Comparison of ENCODE assay signal across 35 mouse cellular contexts in genomic region chr13:118363342-118363741, GRCm38 (mm10). TPM values are rescaled to one million over a fixed set of nuclear protein-coding genes. Genes with fewer than 3 reads are reported as not detected.
A peak's percentile ranks its signal among the peaks of the same experiment; 100 is the strongest.
DNase-seq lines count a peak whose midpoint lies in the region; ATAC-seq lines count a peak whose summit lies in the region.
"Had no signal": no experiment of that assay in that cellular context is flagged by ENCODE, and none has a peak within 500 bp of the region (broad histone marks: within the 10 kb centered on the region; RNA-seq: fewer than 3 reads in every experiment).

No protein-coding gene starts in this region.

- no peak for DNase-seq in embryonic facial prominence, embryonic 10.5 days (ENCODE audit: low spot score)
- DNase-seq in layer of hippocampus, adult 9-10 months (ENCODE audit: low spot score), result peak; percentile 17
- no peak for DNase-seq in layer of hippocampus, postnatal 10 days (ENCODE audit: low spot score in 2 of 2)
- peak; percentile 24 for DNase-seq in right cerebral cortex, postnatal 25 days
- DNase-seq in right cerebral cortex, postnatal 4 days, result no peak
- peak; percentile 85 for DNase-seq in telencephalon, adult 2 months (ENCODE audit: low read depth, low spot score)
- DNase-seq: adrenal gland, adult 8-10 months; cerebellum, adult 8-10 months; cerebellum, postnatal 25 days; forebrain, postnatal 0 days; gastrocnemius, adult 2 months; heart, adult 2 months; heart, postnatal 10 days; kidney, adult 9 months; kidney, postnatal 10 days; liver, embryonic 13.5 days; lung, adult 18-20 months; lung, postnatal 4 days; thymus, postnatal 14 days had no signal

- no peaks in the 10 kb centered on the region for H3K36me3 ChIP-seq in embryonic facial prominence, embryonic 13.5 days
- no peaks in the 10 kb centered on the region for H3K36me3 ChIP-seq in embryonic facial prominence, embryonic 10.5 days (replicated peaks)
- H3K36me3 ChIP-seq in heart, embryonic 11.5 days (ENCODE audit: control insufficient read depth, insufficient read depth, low read length), result no peaks in the 10 kb centered on the region
- H3K36me3 ChIP-seq: heart, embryonic 13.5 days; limb, embryonic 10.5 days; limb, embryonic 15.5 days; liver, embryonic 13.5 days; midbrain, embryonic 13.5 days; neural tube, embryonic 13.5 days had no signal

- H3K4me1 ChIP-seq in embryonic facial prominence, embryonic 13.5 days, result peaks cover 8% of the 10 kb centered on the region; the same call in 1 of the 2 replicates
- peaks cover 8% of the 10 kb centered on the region; the same call in 1 of the 2 replicates for H3K4me1 ChIP-seq in embryonic facial prominence, embryonic 10.5 days
- no peaks in the 10 kb centered on the region for H3K4me1 ChIP-seq in heart, embryonic 11.5 days (ENCODE audit: control insufficient read depth, insufficient read depth, low read length)
- H3K4me1 ChIP-seq: heart, embryonic 13.5 days; limb, embryonic 15.5 days; liver, embryonic 13.5 days; megakaryocyte, embryonic 14.5 days; midbrain, embryonic 13.5 days; neural tube, embryonic 13.5 days had no signal

- H3K4me3 ChIP-seq in embryonic facial prominence, embryonic 13.5 days, result no peak overlapping the region
- no peak overlapping the region for H3K4me3 ChIP-seq in embryonic facial prominence, embryonic 10.5 days
- H3K4me3 ChIP-seq in heart, embryonic 11.5 days (ENCODE audit: low read depth, low read length), result no peak overlapping the region
- H3K4me3 ChIP-seq: erythroblast, embryonic 14.5 days; gastrocnemius, adult 2 months; heart, adult 2 months; heart, embryonic 13.5 days; limb, embryonic 10.5 days; limb, embryonic 15.5 days; liver, embryonic 13.5 days; megakaryocyte, embryonic 14.5 days; midbrain, embryonic 13.5 days; neural tube, embryonic 13.5 days had no signal

- 75% methylated on average over 6 of the region's 6 CpGs for WGBS in embryonic facial prominence, embryonic 13.5 days
- WGBS in embryonic facial prominence, embryonic 10.5 days, result 88% methylated on average over 6 of the region's 6 CpGs
- 86% methylated on average over 6 of the region's 6 CpGs for WGBS in heart, embryonic 11.5 days (ENCODE audit: insufficient replicate concordance)

- 0 out of 2 replicates have a peak overlapping the region, but pooled peaks have one; percentile 16 for H3K4me2 ChIP-seq in embryonic facial prominence, embryonic 13.5 days
- no peak overlapping the region for H3K4me2 ChIP-seq in heart, embryonic 11.5 days
- H3K4me2 ChIP-seq: heart, embryonic 13.5 days; hindbrain, embryonic 14.5 days; limb, embryonic 15.5 days; liver, embryonic 13.5 days; midbrain, embryonic 13.5 days; neural tube, embryonic 13.5 days had no signal

- H3K9me3 ChIP-seq in embryonic facial prominence, embryonic 13.5 days, result no peaks in the 10 kb centered on the region
- no peaks in the 10 kb centered on the region for H3K9me3 ChIP-seq in embryonic facial prominence, embryonic 10.5 days
- no peaks in the 10 kb centered on the region for H3K9me3 ChIP-seq in heart, embryonic 11.5 days (replicated peaks; ENCODE audit: control insufficient read depth, low read length)
- H3K9me3 ChIP-seq: heart, embryonic 13.5 days; limb, embryonic 10.5 days; limb, embryonic 15.5 days; liver, embryonic 13.5 days; midbrain, embryonic 13.5 days; neural tube, embryonic 13.5 days had no signal

- no peak for ATAC-seq in embryonic facial prominence, embryonic 13.5 days (ENCODE audit: insufficient number of reproducible peaks, insufficient read depth, low FRiP score, low TSS enrichment, low read depth)
- no peak for ATAC-seq in heart, embryonic 11.5 days (replicated peaks; ENCODE audit: insufficient number of reproducible peaks, low FRiP score, low TSS enrichment)
- ATAC-seq: activated CD4-positive, CD25-positive, alpha-beta regulatory T cell, adult 4 months; forebrain, postnatal 0 days; intestine, postnatal 0 days; lung, postnatal 0 days; midbrain, embryonic 13.5 days had no signal

- no peaks in the 10 kb centered on the region for H3K27me3 ChIP-seq in embryonic facial prominence, embryonic 13.5 days
- H3K27me3 ChIP-seq in embryonic facial prominence, embryonic 10.5 days (replicated peaks; ENCODE audit: low read depth, poor library complexity, severe bottlenecking), result no peaks in the 10 kb centered on the region
- no peaks in the 10 kb centered on the region for H3K27me3 ChIP-seq in heart, embryonic 11.5 days (ENCODE audit: control insufficient read depth, insufficient read depth, low read length)
- H3K27me3 ChIP-seq: CH12.LX; heart, embryonic 13.5 days; limb, embryonic 15.5 days; liver, embryonic 13.5 days; megakaryocyte, embryonic 14.5 days; midbrain, embryonic 13.5 days; neural tube, embryonic 13.5 days had no signal

- H3K27ac ChIP-seq in embryonic facial prominence, embryonic 13.5 days, result no peak overlapping the region
- H3K27ac ChIP-seq in embryonic facial prominence, embryonic 10.5 days (replicated peaks), result no peak overlapping the region
- H3K27ac ChIP-seq in heart, embryonic 11.5 days (ENCODE audit: low read depth, low read length), result no peak overlapping the region
- H3K27ac ChIP-seq: gastrocnemius, adult 2 months; heart, adult 2 months; heart, embryonic 13.5 days; hindbrain, embryonic 14.5 days; limb, embryonic 10.5 days; limb, embryonic 15.5 days; liver, embryonic 13.5 days; midbrain, embryonic 13.5 days; neural tube, embryonic 13.5 days had no signal

- no peak overlapping the region for H3K9ac ChIP-seq in embryonic facial prominence, embryonic 13.5 days
- no peak overlapping the region for H3K9ac ChIP-seq in heart, embryonic 11.5 days (ENCODE audit: low read depth, low read length)
- H3K9ac ChIP-seq: forebrain, postnatal 0 days; heart, embryonic 13.5 days; hindbrain, embryonic 14.5 days; limb, embryonic 15.5 days; liver, embryonic 13.5 days; midbrain, embryonic 13.5 days; neural tube, embryonic 13.5 days had no signal

RNA-seq across cellular contexts. Expression of gene B430218F22Rik, which starts 23.1 kb away (rescaled TPM):
- 0.56 and 1.2 TPM in 2 replicates for polyA plus RNA-seq in embryonic facial prominence, embryonic 13.5 days (2015; fragmentation: Nextera tagmentation; extraction: Ambion mirVana)
- polyA plus RNA-seq in embryonic facial prominence, embryonic 10.5 days (2016; fragmentation: Nextera tagmentation; extraction: Ambion mirVana), result 1.1 and 1.5 TPM in 2 replicates
- total RNA-seq in layer of hippocampus, postnatal 10 days (2021), result under 1 TPM; 0.48 to 0.96 TPM
- polyA plus RNA-seq in heart, embryonic 11.5 days (2014; fragmentation: Nextera tagmentation; extraction: Ambion mirVana), result 0.62 and 0.68 TPM in 2 replicates
- total RNA-seq: gastrocnemius, adult 2 months; gastrocnemius, postnatal 4 days; heart, postnatal 10 days; hematopoietic stem cell, adult 5-6 weeks had no signal
- polyA plus RNA-seq: erythroblast, embryonic 14.5 days; heart, adult 2 months had no signal

RNA-seq across cellular contexts. Expression of gene Mrps30, which starts 23.7 kb away (rescaled TPM):
- polyA plus RNA-seq in embryonic facial prominence, embryonic 13.5 days (2015; fragmentation: Nextera tagmentation; extraction: Ambion mirVana), result 28.5 and 33.7 TPM in 2 replicates
- 43.7 and 44.8 TPM in 2 replicates for polyA plus RNA-seq in embryonic facial prominence, embryonic 10.5 days (2016; fragmentation: Nextera tagmentation; extraction: Ambion mirVana)
- 10 to 100 TPM; 15.6 to 16.5 TPM for total RNA-seq in layer of hippocampus, postnatal 10 days (2021)
- 36.8 and 37.0 TPM in 2 replicates for polyA plus RNA-seq in heart, embryonic 11.5 days (2014; fragmentation: Nextera tagmentation; extraction: Ambion mirVana)

Comparison
In these comparisons a context has a peak if more than half of its experiments do, and no peak if none do; other contexts are left out.
1. DNase-seq: peak in layer of hippocampus, adult 9-10 months (single experiment), right cerebral cortex, postnatal 25 days (single experiment) and telencephalon, adult 2 months (single experiment); none in embryonic facial prominence, embryonic 10.5 days (single experiment), layer of hippocampus, postnatal 10 days (0 of 2) and right cerebral cortex, postnatal 4 days (single experiment).